Mouse (Mus musculus) kidney, adult 2 months (tissue): ENCODE data around the gene Fig4.

Experiments
- CTCF ChIP-seq: fragments of 200-500 bp; conservative IDR thresholded peaks from 2 replicates; pipeline ENCODE4 v1.5.1; 2011; ENCODE audit warnings: low read depth, mild to moderate bottlenecking, control low read depth, low read length, moderate library complexity, mixed read lengths; ENCODE audit not compliant: insufficient read depth, insufficient read length
- POLR2A ChIP-seq: fragments of 200-500 bp; IDR thresholded peaks from one replicate; pipeline ENCODE4 v1.6.1; 2011; ENCODE audit warnings: low read depth, low read length, control low read depth

DNA sequence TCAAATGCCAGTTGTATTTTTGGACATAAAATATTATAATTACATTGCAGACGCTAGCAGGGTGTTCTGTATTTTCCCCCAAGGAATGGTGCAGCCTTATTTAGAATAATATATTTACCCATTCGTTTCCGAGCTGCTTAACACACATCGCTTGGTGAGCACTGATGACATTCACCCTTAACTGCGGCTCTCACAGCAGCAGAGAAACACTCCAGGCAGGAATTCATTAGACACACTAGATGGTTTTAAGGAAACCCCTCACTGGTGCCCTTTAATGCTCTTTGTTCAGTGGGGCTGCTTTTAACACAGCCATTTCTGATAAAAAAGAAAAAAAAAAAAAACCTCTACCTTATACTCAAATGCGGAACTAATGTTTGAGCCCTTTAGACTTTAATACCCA, 104.3 kb downstream of the Fig4 start:
- TF ChIP-seq POLR2A (no peak), CTCF (no peak)
